Mouse (Mus musculus): ENCODE data around the gene Dock3.

DNA sequence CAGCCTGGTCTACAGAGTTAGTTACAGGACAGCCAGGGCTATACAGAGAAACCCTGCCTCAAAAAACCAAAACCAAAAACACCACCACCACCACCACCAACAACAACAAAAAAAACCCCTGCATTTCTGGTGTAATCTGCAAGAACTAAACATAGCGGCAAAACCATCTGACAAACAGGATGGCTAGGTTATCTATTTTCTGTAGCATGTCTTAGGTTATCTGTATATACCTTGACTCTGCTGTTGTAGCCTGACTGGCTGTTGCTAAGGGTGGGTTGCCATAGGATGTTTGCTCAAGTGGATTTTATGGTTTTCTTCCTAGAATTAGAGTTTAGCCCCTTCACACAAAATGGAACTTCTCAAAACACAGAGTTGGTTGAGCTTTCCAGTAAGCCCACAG is 38.1 kb upstream of the Dock3 start:
- TF ChIP-seq POLR2A (IDR thresholded peaks at IDR 0.05; ENCODE audit: low read depth, low read length) (no peak), CTCF (conservative IDR thresholded peaks at IDR 0.05; ENCODE audit: insufficient read depth, insufficient read length, low read depth, low read length) (no peak)
